Mouse (Mus musculus) myocyte (in vitro differentiated cells): ENCODE measurements around the gene Carns1.

Experiments
- CEBPB ChIP-seq: IDR thresholded peaks from 2 replicates; pipeline ENCODE4 v1.6.1; 2011; ENCODE audit warnings: mild to moderate bottlenecking, moderate library complexity; ENCODE audit not compliant: poor library complexity, insufficient read depth, severe bottlenecking
- E2F4 ChIP-seq: IDR thresholded peaks from one replicate; pipeline ENCODE4 v1.6.1; 2011; ENCODE audit warnings: mild to moderate bottlenecking, control low read depth, moderate library complexity; ENCODE audit not compliant: insufficient read depth
- MAX ChIP-seq: IDR thresholded peaks from one replicate; pipeline ENCODE4 v1.6.1; 2011; ENCODE audit warnings: low read depth, mild to moderate bottlenecking, control low read depth
- MYOD1 ChIP-seq, 3 experiments: IDR thresholded peaks; one replicate each; pipeline ENCODE4 v1.6.1; 2011; ENCODE audit warnings: control low read depth in 2 of 3, low read depth in 2 of 3, mild to moderate bottlenecking in 2 of 3, moderate library complexity in 1 of 3; ENCODE audit not compliant: insufficient read length in 2 of 3, control insufficient read depth in 1 of 3
- MYOG ChIP-seq, 3 experiments: IDR thresholded peaks; one replicate each; pipeline ENCODE4 v1.6.1; 2011; ENCODE audit warnings: control low read depth in 2 of 3, low read depth in 2 of 3, mild to moderate bottlenecking in 2 of 3; ENCODE audit not compliant: insufficient read length in 2 of 3, control insufficient read depth in 1 of 3, insufficient read depth in 1 of 3
- POLR2A ChIP-seq: IDR thresholded peaks from one replicate; pipeline ENCODE4 v1.6.1; 2011; ENCODE audit warnings: low read depth, mild to moderate bottlenecking, control low read depth, moderate library complexity; ENCODE audit not compliant: insufficient read length
- POLR2AphosphoS2 ChIP-seq: IDR thresholded peaks from one replicate; pipeline ENCODE4 v1.6.1; 2011; ENCODE audit warnings: low read depth, control low read depth; ENCODE audit not compliant: insufficient read length
- REST ChIP-seq: IDR thresholded peaks from one replicate; pipeline ENCODE4 v1.6.1; 2011; ENCODE audit warnings: mild to moderate bottlenecking, control low read depth, moderate library complexity; ENCODE audit not compliant: insufficient read depth, insufficient read length
- SRF ChIP-seq: IDR thresholded peaks from one replicate; pipeline ENCODE4 v1.6.1; 2011; ENCODE audit warnings: low read depth; ENCODE audit not compliant: control insufficient read depth, insufficient read length
- TCF3 ChIP-seq: IDR thresholded peaks from one replicate; pipeline ENCODE4 v1.6.1; 2011; ENCODE audit warnings: low read depth, control low read depth; ENCODE audit not compliant: insufficient read length
- USF1 ChIP-seq: IDR thresholded peaks from one replicate; pipeline ENCODE4 v1.6.1; 2011; ENCODE audit warnings: low read depth, mild to moderate bottlenecking, control low read depth, moderate library complexity

DNA sequence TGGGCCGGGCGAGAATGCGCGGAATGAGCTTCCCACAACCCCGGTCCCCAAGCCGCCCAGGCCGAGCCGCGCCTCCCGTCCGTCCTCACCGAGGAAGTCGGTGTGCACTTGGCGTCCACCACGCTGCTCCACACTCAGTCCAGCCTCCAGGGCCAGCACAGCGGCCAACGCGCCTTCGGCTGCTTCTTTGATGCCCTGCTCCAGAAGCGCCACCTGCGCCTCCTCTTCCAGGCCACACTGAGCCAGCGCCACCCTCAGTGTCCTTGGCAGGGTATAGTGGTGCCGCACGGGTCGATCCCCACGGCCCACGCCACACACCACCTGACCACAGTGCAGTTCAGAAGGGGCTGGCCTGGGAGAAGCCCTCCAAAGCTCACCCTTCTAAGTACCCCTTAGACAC is 5.5 kb downstream of the Carns1 start:
- TF ChIP-seq MAX (no peak), USF1 (no peak), E2F4 (no peak), POLR2A (no peak), REST (no peak), MYOD1 (IDR thresholded peaks at IDR 0.05; ENCODE audit: control insufficient read depth in 1 of 3, insufficient read length in 2 of 3, low read depth in 2 of 3) (peak in 1 of 3 experiments; percentile 19), POLR2AphosphoS2 (no peak), MYOG (IDR thresholded peaks at IDR 0.05; ENCODE audit: control insufficient read depth in 1 of 3, insufficient read depth in 1 of 3, insufficient read length in 2 of 3, low read depth in 2 of 3) (no peak), SRF (no peak), TCF3 (no peak), CEBPB (no peak)
